Mouse (Mus musculus) spleen, postnatal 36 days (tissue): ENCODE measurements around the gene Sumo1.
A peak's percentile ranks its signal among the peaks of the same experiment; 100 is the strongest.
"Not testable (repeated sequence)": the region's sequence is repeated elsewhere in the genome, so short reads cannot be mapped to it uniquely, and the experiment has no call there.

Experiments used
- DNase-seq, 2 experiments: peaks; one replicate each; pipeline ENCODE4 v3.0.0; 2022; ENCODE audit warnings: low spot score in 2 of 2, mixed read lengths in 1 of 2

The Sumo1 gene

GRCm38 (mm10) chr1:59670641-59671168 lies at the start of gene Sumo1:
Gene Sumo1 (minus strand): TSS chr1:59670834.
- DNase-seq: peak; percentile 84 to 88

DNA sequence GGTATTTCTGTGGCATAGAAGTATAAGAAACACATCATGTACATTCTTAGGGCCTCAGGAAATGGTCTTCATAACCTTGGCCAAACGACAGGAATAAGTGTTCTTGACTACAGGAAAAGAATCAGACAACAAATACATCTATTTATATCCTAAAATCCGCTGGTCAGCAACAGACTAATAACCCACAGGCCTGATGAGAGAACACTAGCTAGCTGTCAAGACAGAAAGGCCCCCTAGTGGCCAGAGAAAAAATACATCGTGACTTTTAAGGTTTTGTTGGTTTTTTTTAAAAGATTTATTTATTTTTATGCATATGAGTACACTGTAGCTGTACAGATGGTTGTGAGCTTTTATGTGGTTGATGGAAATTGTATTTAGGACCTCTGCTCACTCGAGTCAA lies 49.3 kb upstream of the Sumo1 start:
- peak in 1 of 2 experiments; percentile 6 for DNase-seq

- no peak for DNase-seq
These were observed 31.1 kb upstream of the Sumo1 start for GRCm38 (mm10) chr1:59701766-59702165.

- DNase-seq: no peak
These were observed 27.6 kb upstream of the Sumo1 start for GRCm38 (mm10) chr1:59698207-59698606.

DNA sequence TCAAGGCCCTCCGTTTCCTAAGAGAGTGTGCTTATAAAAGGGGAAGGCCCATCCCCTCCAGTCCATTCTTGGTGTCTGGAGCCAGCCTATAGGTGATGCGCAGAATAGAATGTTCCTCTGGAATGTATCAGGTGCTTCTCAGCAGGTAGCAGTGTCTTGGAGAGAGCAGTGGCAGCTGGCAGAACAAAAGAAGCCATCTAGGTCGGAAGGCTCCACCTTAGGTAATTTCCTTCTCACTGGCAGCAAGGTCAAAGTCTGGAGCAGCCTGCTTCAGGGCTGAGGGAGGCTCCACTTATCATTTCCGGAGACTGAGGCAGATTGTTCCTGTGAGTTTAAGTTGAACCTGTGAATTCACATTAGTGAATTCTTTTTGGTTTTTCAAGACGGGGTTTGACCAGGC lies 27.1 kb upstream of the Sumo1 start:
- no peak for DNase-seq

DNA sequence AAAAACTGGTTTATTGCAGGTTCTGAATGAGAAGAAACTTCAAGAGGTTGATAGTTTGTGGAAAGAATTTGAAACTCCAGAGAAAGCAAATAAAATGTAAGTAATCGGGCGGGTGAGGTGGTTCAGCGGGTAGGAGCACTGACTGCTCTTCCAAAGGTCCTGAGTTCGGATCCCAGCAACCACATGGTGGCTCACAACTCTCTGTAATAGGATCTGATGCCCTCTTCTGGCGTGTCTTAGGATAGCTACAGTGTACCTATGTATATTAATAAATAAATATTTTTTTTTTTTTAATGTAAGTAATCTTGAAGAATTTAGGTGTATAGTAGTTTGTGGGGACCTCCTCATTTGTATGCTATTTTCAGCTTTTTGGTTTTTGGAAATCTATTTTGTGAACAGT lies 19.8 kb upstream of the Sumo1 start:
- DNase-seq: no peak

DNA sequence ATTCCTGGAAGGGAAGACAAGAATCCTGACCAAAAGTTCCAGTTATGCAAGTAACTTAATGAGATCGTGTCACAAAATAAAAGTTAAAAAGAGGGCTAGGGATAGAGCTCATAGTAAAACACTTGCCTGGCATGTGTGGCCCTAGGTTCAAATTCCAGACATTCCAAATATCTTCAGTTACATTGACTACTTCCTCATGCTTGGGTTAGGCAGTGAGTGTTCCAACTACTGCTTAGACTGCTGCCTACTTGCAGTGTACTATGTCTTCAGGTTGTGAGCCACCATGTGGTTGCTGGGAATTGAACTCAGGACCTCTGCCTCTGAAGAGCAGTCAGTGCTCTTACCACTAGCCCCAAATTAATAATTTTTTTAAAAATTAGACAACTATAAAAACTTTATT lies 16.9 kb upstream of the Sumo1 start:
- no peak for DNase-seq

DNA sequence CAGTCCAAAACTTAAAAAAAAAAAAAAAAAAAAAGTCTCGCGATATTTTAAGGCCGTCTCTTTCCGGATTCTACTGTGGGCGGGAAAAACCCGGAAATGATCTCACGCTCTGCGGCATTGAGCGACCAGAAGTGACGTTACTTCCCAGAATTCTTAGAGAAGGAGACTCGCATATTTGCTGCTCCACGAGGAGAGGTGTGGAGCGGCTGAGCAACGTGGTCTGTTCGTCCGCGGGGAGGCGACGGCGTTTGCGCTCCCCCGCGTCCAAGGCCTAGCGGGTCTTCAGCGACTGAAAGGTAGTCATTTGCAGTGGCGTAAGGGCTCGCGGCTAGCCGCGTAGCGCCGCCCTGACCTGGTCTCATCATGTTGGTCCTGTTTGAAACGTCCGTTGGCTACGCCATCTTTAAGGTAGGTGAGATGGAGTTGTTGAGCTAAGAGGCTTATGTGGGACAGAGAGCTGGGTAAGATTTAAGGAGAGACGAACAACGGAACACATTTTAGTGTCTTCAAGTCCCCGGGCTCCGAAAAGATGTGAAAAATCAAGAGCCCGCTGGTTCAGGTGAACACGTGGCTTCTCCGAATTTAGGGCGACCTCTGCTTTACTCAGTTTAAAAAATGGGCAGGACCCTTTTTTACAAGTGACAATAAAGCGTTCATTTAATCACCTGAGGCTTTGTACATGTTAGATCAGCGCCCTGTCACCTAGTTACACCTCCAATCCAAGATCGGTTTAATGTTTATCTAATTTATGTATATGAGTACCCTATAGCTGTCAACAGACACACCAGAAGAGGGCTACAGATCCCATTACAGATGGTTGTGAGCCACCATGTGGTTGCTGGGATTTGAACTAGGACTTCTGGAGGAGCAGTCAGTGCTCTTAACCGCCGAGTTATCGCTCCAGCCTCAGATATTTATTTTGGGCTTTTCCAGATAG lies 14.5 kb upstream of the Sumo1 start, which contains the start of gene Nop58:
Gene Nop58, plus strand, starts transcription at position 153 of the 937 bp plus-strand sequence.
- peak; percentile 87 to 93 for DNase-seq

- DNase-seq: peak; percentile 3 to 42
These were observed 13.5 kb upstream of the Sumo1 start for GRCm38 (mm10) chr1:59683926-59684818.

DNA sequence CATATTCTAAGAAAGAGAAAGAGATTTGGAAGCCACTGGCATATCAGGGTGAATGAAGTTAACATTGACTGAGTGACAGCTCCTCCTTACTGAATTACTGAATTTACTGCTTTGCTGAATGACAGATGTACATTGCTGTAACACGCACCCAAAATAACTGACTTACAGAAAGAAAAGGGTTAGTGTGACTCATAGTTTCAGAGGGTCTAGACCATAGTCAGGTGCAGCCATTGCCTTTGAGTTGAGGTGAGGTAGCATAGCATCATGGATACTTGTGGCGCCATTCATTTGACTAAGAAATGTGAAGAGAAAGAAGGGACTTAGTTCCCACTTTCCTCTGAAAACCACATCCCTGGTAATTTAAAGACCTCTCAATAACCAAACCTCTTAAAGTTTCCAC lies 3.0 kb upstream of the Sumo1 start:
- DNase-seq: no peak

GRCm38 (mm10) chr1:59669962-59670630 lies 538 bp downstream of the Sumo1 start:
- DNase-seq: peak; percentile 18 to 30

DNA sequence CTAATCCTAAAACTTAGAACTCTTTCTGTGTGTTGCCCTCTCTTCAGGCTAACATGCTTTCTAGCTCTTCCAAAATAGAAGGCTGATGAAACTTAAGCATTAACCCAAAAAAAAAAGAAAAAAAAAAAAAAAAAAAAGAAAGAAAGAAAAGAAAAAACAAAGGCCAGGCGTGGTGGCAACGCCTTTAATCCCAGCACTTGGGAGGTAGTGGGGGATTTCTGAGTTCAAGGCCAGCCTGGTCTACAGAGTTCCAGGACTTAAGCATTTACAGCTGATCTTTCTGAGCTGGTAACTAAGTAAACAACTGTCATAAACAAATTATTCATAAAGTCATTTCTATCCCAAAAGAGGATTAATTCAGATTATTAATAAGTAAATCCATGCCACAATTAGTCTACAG lies 1.8 kb downstream of the Sumo1 start:
- DNase-seq: no peak

GRCm38 (mm10) chr1:59663456-59664135 lies 7.0 kb downstream of the Sumo1 start:
- no peak for DNase-seq

DNA sequence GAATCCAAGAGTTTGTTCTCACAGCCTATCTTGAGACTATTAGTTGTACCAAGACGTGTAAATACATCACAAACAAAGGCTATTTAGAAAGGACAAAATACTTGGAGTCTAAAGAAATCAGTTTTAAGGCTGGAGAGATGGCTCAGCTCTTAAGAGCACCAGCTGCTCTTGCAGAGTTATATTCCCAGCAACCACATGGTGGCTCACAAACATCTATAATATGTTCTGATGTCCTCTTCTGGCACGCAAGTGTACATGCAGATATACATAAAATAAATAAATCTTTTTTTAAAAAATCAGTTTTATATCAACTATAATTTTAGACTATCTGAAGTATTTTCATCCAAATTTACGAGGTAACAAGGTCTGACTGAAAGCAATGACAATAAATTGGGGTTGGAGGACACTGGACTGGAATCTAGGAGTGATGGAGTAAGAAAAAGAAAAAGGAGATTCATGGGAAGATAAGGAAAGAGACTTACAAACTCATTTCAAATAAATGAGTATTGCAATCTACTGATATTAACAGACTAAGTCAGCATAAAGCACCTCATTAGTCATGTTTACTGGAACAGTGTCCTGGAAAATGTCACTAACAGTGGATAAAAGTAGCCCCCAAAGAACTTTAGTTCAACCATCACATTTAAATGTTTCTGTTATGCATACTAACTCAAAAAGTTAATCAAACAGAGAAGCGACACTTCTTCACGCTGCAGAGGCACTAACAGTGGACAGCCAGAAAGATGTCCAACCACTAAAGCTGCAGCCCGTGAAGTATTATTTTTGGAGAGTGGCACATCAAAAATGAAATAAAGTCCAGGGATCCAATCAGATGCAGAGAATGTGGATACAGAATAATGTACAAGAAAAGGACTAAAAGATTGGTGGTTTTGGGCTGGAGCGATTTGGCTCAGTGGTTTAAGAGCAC lies 14.1 kb downstream of the Sumo1 start:
- DNase-seq: no peak

- DNase-seq: no peak
These were observed 17.3 kb downstream of the Sumo1 start for GRCm38 (mm10) chr1:59653243-59653911.

- no peak for DNase-seq
These were observed 19.3 kb downstream of the Sumo1 start for GRCm38 (mm10) chr1:59651201-59651819.

GRCm38 (mm10) chr1:59646502-59646901 lies 24.1 kb downstream of the Sumo1 start:
- DNase-seq: not testable (repeated sequence)

- no peak for DNase-seq
These were observed 28.1 kb downstream of the Sumo1 start for GRCm38 (mm10) chr1:59642488-59642887.

- DNase-seq: no peak
These were observed 32.3 kb downstream of the Sumo1 start for GRCm38 (mm10) chr1:59638371-59638770.
